Mouse (Mus musculus) lung, postnatal 14 days (tissue): ENCODE measurements around the gene Tmod3.
"Not testable (repeated sequence)": the region's sequence is repeated elsewhere in the genome, so short reads cannot be mapped to it uniquely, and the experiment has no call there.

Source experiments
- DNase-seq: peaks from one replicate; pipeline ENCODE4 v3.0.0; 2021

Tmod3 gene

GRCm38 (mm10) chr9:75551342-75551741 is 8.1 kb downstream of the Tmod3 start:
- DNase-seq, result no peak

GRCm38 (mm10) chr9:75549010-75549409 is 10.4 kb downstream of the Tmod3 start:
- peak; percentile 37 for DNase-seq

GRCm38 (mm10) chr9:75546885-75547553 is 12.4 kb downstream of the Tmod3 start:
- DNase-seq, result peak; percentile 99

GRCm38 (mm10) chr9:75545514-75545913 is 13.9 kb downstream of the Tmod3 start:
- DNase-seq, result no peak

GRCm38 (mm10) chr9:75541497-75541896 is 18.0 kb downstream of the Tmod3 start:
- peak; percentile 44 for DNase-seq

DNA sequence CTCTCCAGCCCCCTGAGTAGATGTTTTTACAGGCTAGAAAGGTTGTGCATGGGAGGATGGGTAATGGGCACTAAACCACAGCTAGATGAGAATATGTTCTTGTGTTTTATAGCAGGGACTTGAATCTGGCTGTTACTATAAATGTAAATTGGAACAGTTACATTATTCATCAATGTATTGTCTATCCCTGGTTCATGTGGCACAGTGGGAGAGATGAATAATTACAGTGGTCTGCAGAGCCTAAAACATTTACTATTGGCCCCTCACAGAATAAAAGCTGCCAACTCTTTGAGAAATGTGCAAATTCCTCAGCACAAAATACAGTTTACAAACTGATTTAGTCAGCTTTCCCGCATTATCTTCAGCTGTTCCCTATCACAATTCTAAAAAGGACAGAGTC is 23.0 kb downstream of the Tmod3 start:
- no peak for DNase-seq

- no peak for DNase-seq
Measured at GRCm38 (mm10) chr9:75534431-75534962, 25.0 kb downstream of the Tmod3 start.

DNA sequence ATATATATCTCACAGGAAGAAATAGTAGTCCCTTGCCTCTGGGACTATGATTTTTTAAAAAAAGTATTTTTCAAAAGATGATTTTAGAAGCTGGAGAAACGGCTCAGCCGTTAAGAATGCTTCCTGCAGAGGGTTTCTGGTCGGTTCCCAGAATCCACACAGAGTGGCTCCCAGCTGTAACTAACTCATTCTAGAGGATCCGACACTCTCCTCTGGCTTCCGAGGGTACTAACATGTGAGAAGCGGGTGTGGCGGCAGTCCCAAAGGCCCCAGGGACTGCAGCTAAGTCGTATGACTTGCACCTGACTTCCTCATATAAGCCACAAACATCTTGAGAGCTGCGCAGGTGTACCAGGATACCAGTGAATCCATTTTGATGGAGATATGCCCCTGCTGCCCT is 26.5 kb downstream of the Tmod3 start:
- DNase-seq, result not testable (repeated sequence)

- DNase-seq, result no peak
Measured at GRCm38 (mm10) chr9:75532461-75532860, 27.0 kb downstream of the Tmod3 start.

DNA sequence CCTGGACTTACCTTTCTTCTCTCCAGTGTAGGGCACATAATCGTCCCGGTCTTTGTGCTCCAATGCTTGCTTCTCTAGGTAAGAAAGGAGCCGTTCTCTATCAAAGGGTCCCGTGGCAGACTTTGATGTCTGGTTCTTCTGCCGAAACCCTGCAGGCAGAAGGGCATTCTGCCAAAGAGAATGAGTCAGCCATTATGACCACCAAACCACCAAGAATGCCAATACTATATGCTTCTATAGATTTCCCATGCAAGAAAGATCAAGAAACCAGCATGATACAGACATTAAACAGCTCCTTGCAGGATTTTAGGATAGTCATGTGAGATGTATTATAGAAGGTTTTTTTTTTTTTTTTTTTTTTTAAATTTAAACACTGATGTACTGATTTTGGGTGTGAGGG is 30.1 kb downstream of the Tmod3 start:
- DNase-seq, result no peak

DNA sequence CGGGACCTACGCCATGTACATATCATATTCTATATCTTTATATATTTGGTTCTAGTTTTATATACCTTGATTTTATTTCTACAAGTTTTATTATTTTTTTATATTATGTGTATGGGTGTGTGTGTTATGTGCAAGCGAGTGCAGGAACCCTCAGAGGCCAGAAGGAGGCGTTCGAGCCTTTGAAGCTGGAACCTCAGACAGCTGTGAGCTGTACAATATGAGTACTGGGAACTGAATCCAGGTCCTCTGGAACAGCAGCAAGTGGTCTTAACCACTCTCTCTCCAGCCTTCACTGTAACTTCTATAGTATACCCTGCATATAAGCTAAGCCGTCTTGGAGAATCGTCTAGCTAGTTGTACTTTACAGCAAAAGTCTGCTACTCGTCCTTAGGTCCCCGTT is 31.4 kb downstream of the Tmod3 start:
- DNase-seq, result no peak

- DNase-seq, result no peak
Measured at GRCm38 (mm10) chr9:75527368-75528059, 31.9 kb downstream of the Tmod3 start.

- DNase-seq, result no peak
Measured at GRCm38 (mm10) chr9:75523646-75524045, 35.8 kb downstream of the Tmod3 start.

GRCm38 (mm10) chr9:75522217-75522616 is 37.2 kb downstream of the Tmod3 start:
- no peak for DNase-seq

DNA sequence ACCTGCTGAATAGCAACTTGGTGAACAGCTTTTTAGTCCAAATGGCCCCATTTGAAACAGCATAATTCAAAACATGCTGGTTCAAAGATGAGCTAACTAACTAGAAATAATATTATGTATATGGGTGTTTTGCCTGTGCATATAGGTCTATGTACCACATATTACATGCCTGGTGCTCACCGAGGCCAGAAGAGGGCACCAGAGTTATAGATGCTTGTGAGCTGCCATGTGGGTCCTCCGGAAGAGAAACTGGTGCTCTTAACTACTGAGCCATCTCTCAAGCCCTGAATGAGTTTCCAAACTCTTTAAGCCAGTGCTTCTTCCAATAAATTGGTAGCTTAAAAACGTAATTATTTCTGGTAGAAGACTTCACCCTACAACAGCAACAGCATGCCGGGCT is 37.7 kb downstream of the Tmod3 start:
- peak; percentile 76 for DNase-seq

- no peak for DNase-seq
Measured at GRCm38 (mm10) chr9:75520940-75521339, 38.5 kb downstream of the Tmod3 start.

DNA sequence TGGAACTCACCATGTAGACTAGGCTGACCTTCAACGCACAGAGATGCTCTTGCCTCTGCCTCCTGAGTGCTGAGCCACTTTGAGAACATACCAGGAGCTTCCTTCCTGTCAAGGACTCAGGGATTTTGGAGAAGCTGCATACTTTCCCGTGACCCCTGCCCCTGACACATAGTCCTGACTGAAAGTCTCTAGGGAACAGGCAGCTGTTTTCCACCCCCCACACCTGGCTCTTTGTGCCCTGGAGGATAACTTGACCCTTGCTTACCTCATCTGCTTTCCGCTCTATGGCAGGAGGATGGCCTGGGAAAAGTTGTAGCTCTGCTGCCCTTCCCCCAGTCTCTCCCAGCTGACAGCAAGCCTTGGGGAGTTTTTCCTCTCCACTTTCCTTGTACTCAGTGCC is 41.7 kb downstream of the Tmod3 start:
- DNase-seq, result no peak

- DNase-seq, result peak; percentile 45
Measured at GRCm38 (mm10) chr9:75515464-75516113, 43.9 kb downstream of the Tmod3 start.

DNA sequence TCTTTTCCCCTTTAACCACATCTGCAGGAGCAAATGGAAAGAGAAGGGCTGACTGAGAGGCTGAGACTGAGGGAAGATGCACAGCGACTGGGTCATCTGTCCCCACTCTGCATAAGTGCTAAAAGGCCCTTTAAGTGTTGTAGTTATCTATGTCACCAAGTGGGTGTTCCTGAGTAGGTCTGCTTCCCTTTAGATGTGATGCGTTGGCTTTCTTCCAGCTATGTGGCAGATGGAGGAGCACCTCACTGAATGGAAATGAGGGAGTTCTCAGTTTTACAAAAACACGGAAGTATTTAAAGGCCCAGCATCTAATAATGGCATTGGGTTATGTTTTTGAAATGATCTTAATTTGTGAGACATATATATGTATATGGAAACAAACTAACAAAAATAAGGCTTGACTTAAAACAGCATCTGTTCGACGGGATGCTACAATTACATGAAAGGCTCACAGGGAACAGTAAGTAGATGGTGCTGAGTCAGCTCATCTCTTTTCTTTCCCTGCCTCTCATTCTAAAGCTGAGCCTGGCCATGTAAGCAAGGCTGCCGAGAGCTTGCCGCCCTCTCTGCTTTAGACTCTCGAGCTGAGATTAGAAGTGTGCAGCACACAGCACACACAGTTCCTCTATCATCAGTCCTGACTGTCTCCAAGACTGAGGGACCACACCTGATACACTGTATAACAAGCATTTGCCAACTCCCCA is 48.1 kb downstream of the Tmod3 start:
- no peak for DNase-seq

- DNase-seq, result no peak
Measured at GRCm38 (mm10) chr9:75504311-75504710, 55.1 kb downstream of the Tmod3 start.

DNA sequence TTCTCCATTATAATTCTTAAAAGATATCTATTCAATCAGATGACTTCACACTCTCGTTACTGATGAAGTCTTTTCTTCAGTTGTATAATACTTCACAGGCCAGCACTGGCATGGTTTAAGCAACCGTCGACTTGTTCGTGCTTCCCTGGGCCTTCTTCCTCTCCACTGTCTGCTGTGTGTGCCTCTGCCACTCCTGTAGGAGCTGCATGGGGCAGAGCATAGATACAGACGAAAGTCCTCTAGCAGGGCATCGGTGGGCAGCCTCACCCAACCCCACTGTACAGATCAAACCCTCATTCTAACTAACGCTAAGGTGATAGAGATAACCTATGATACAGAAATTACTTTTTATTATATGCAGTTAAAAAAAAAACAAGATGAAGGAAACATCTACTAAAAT is 60.9 kb downstream of the Tmod3 start:
- no peak for DNase-seq

- no peak for DNase-seq
Measured at GRCm38 (mm10) chr9:75495945-75496344, 63.5 kb downstream of the Tmod3 start.

DNA sequence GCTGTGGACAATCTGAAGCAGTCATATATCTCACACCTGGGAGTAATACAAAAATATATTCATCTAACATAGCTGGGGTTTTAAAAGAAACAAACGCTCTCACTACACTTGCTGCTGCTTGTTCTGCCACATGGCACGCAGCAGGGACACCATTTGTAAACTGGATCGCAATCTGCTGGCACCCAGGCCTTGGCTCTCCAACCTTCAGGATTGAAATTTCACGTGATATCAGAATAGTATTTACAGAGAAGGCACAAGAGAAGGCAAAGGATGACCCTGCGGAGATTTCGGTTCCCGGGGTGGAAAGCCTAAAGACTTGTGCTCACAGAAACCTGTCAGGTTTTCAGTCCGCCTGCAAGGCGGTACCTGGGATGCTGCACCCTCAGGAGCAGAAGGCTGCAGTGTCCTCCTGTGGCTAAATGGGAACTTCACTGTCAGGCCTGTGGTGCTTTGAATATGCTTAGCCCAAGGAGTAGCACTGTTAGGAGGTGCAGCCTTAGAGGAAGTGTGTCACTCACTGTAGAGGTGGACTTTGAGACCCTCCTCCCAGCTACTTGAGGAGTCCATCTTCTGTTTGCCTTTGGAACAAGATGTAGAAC is 65.0 kb downstream of the Tmod3 start:
- DNase-seq, result no peak
